ENCODE assay signal across 14 mouse cellular contexts in the genomic region with DNA sequence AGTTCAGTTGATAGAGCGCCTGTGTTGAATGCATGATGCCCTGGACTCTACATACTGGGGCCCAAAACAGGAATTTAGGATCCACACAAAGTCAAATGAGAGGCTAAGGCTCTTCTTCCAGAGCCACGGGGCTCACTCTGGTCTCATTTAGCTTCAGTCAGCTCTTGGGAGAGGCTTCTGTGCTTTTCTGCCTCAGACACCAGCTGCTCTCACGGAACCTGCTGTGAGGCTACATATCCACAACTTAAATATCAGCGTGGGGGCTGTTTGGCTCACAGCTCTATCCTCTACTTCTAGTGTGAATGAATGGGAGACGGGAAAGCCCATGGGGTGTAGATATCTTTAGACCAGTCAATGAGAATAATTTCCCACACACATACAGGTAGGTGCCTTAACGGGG.
DNase-seq lines count a peak whose midpoint lies in the region; ATAC-seq lines count a peak whose summit lies in the region.
"Had no signal": no experiment of that assay in that cellular context is flagged by ENCODE, and none has a peak within 500 bp of the region (broad histone marks: within the 10 kb centered on the region; RNA-seq: fewer than 3 reads in every experiment).

No protein-coding gene starts in this region.

- no peaks in the 10 kb centered on the region for H3K9me3 ChIP-seq in forebrain, embryonic 14.5 days (replicated peaks; ENCODE audit: control insufficient read depth, low read length)
- H3K9me3 ChIP-seq in forebrain, embryonic 11.5 days (ENCODE audit: control insufficient read depth, low read length) = no peaks in the 10 kb centered on the region
- H3K9me3 ChIP-seq: G1E; liver, embryonic 15.5 days; midbrain, embryonic 15.5 days; neural tube, embryonic 12.5 days had no signal

- no peaks in the 10 kb centered on the region for H3K27me3 ChIP-seq in forebrain, embryonic 14.5 days (replicated peaks; ENCODE audit: control insufficient read depth, insufficient read depth, low read length)
- no peaks in the 10 kb centered on the region for H3K27me3 ChIP-seq in forebrain, embryonic 11.5 days (ENCODE audit: control insufficient read depth, insufficient read depth, low read length)
- H3K27me3 ChIP-seq: liver, embryonic 15.5 days; midbrain, embryonic 15.5 days; neural tube, embryonic 12.5 days had no signal

- DNase-seq in forebrain, embryonic 14.5 days (ENCODE audit: low spot score) = peak; percentile 37
- DNase-seq in forebrain, embryonic 11.5 days (ENCODE audit: low spot score) = no peak
- peak; percentile 24 for DNase-seq in R1 (ENCODE audit: low read depth, low spot score)
- peak; percentile 61 to 69 for DNase-seq in frontal cortex, adult 2 months (ENCODE audit: extremely low spot score in 1 of 2, low spot score in 1 of 2)
- DNase-seq in left cerebral cortex, postnatal 14 days (ENCODE audit: low spot score in 2 of 2) = peak; percentile 61 to 82
- no peak for DNase-seq in adrenal gland, postnatal 36 days
- no peak for DNase-seq in ovary, postnatal 36 days (ENCODE audit: low spot score)
- DNase-seq in kidney, postnatal 36 days = no peak
- DNase-seq: heart, postnatal 10 days; lung, postnatal 4 days had no signal

- 67% methylated on average over 6 of the region's 6 CpGs for WGBS in forebrain, embryonic 14.5 days
- 76% methylated on average over 6 of the region's 6 CpGs for WGBS in forebrain, embryonic 11.5 days

- H3K4me1 ChIP-seq in forebrain, embryonic 14.5 days (ENCODE audit: control insufficient read depth, insufficient read depth, low read length) = peaks cover 20% of the 10 kb centered on the region
- 0 out of 2 replicates have a peak, but pooled peaks cover 3% of the 10 kb centered on the region for H3K4me1 ChIP-seq in forebrain, embryonic 11.5 days (replicated peaks; ENCODE audit: control insufficient read depth, insufficient read depth, low read length)

- H3K27ac ChIP-seq in forebrain, embryonic 14.5 days (ENCODE audit: low read depth, low read length) = no peak overlapping the region
- no peak overlapping the region for H3K27ac ChIP-seq in forebrain, embryonic 11.5 days (ENCODE audit: low read depth, low read length)
- H3K27ac ChIP-seq: liver, embryonic 15.5 days; midbrain, embryonic 15.5 days; neural tube, embryonic 12.5 days had no signal

- no peak for ATAC-seq in forebrain, embryonic 14.5 days
- ATAC-seq in forebrain, embryonic 11.5 days (replicated peaks; ENCODE audit: low FRiP score) = no peak
- ATAC-seq: midbrain, embryonic 15.5 days had no signal

- intact Hi-C loops in left cerebral cortex, postnatal 14 days (cut with DNase I) = no loop called here

- H3K4me3 ChIP-seq in forebrain, embryonic 14.5 days (ENCODE audit: low read depth, low read length) = no peak overlapping the region
- H3K4me3 ChIP-seq in forebrain, embryonic 11.5 days (ENCODE audit: low read depth, low read length) = no peak overlapping the region
- H3K4me3 ChIP-seq: liver, embryonic 15.5 days; midbrain, embryonic 15.5 days; neural tube, embryonic 12.5 days had no signal

- no peak overlapping the region for H3K4me2 ChIP-seq in forebrain, embryonic 14.5 days (ENCODE audit: low read length)
- H3K4me2 ChIP-seq in forebrain, embryonic 11.5 days (ENCODE audit: low read depth, low read length, severe bottlenecking) = no peak overlapping the region
- H3K4me2 ChIP-seq: liver, embryonic 15.5 days; midbrain, embryonic 15.5 days; neural tube, embryonic 12.5 days had no signal

- H3K9ac ChIP-seq in forebrain, embryonic 14.5 days (ENCODE audit: low read length) = no peak overlapping the region
- no peak overlapping the region for H3K9ac ChIP-seq in forebrain, embryonic 11.5 days (ENCODE audit: low read length)
- H3K9ac ChIP-seq: liver, embryonic 15.5 days; midbrain, embryonic 15.5 days; neural tube, embryonic 12.5 days had no signal

- no peaks in the 10 kb centered on the region for H3K36me3 ChIP-seq in forebrain, embryonic 14.5 days (ENCODE audit: control insufficient read depth, insufficient read depth, low read length)
- no peaks in the 10 kb centered on the region for H3K36me3 ChIP-seq in forebrain, embryonic 11.5 days (ENCODE audit: control insufficient read depth, insufficient read depth, low read length)
- H3K36me3 ChIP-seq: G1E; liver, embryonic 15.5 days; midbrain, embryonic 15.5 days; neural tube, embryonic 12.5 days had no signal

Comparison
In these comparisons a context has a peak if more than half of its experiments do, and no peak if none do; other contexts are left out.
1. DNase-seq: peak in forebrain, embryonic 14.5 days (single experiment), R1 (single experiment), frontal cortex, adult 2 months (2 of 2) and left cerebral cortex, postnatal 14 days (2 of 2); none in forebrain, embryonic 11.5 days (single experiment), adrenal gland, postnatal 36 days (0 of 2), ovary, postnatal 36 days (single experiment) and kidney, postnatal 36 days (0 of 2).